Mouse (Mus musculus) layer of hippocampus, postnatal 25 days (tissue): ENCODE measurements around the gene 6030408B16Rik. TPM values are rescaled to one million over a fixed set of nuclear protein-coding genes. Genes with fewer than 3 reads are reported as not detected.

Source experiments
- DNase-seq, 2 experiments: peaks; one replicate each; pipeline ENCODE4 v3.0.0; 2022; ENCODE audit warnings: mixed read lengths in 2 of 2, low spot score in 1 of 2; ENCODE audit errors: extremely low spot score in 1 of 2
- total RNA-seq, 2 experiments: library from RNA; stranded (reverse); gene quantifications; 2 replicates each; pipeline ENCODE4 v1.2.3; 2021

The 6030408B16Rik gene
- total RNA-seq, 2 experiments from 2014 or later, result 0.22 to 0.42 TPM

GRCm38 (mm10) chr15:101341797-101342515 is 48.9 kb downstream of the 6030408B16Rik start:
- peak in 1 of 2 experiments; percentile 69 for DNase-seq

Other genes with a start within 250 kb of the 6030408B16Rik start
- gene Gm47841, start 245.8 kb upstream of the 6030408B16Rik start, total RNA-seq, result not detected
- 1 to 10 TPM; 1.5 TPM for gene Fignl2, start 214.6 kb upstream of the 6030408B16Rik start, total RNA-seq
- gene Ankrd33, start 177.5 kb upstream of the 6030408B16Rik start, total RNA-seq, result not detected
- gene Acvrl1, start 164.7 kb upstream of the 6030408B16Rik start, total RNA-seq, result 10 to 100 TPM in 1 of 2 experiments, 1 to 10 TPM in 1; 8.6 to 10.5 TPM
- 10 to 100 TPM; 82.8 to 83.1 TPM for gene Acvr1b, start 119.1 kb upstream of the 6030408B16Rik start, total RNA-seq
- 10 to 100 TPM; 73.1 to 77.9 TPM for gene Grasp, start 69.0 kb upstream of the 6030408B16Rik start, total RNA-seq
- 10 to 100 TPM; 50.5 to 62.3 TPM for gene Nr4a1, start 38.9 kb upstream of the 6030408B16Rik start, total RNA-seq
- gene Atg101, start 8.9 kb upstream of the 6030408B16Rik start, total RNA-seq, result 10 to 100 TPM; 45.2 to 53.9 TPM
- gene Krt80, start 77.0 kb downstream of the 6030408B16Rik start, total RNA-seq, result under 1 TPM; 0.21 to 0.22 TPM
- not detected for gene Krt7, start 117.8 kb downstream of the 6030408B16Rik start, total RNA-seq
- under 1 TPM; 0.42 to 0.71 TPM for gene Krt87, start 145.6 kb downstream of the 6030408B16Rik start, total RNA-seq
- gene Krt88, start 154.5 kb downstream of the 6030408B16Rik start, total RNA-seq, result not detected
- not detected for gene Krt81, start 170.5 kb downstream of the 6030408B16Rik start, total RNA-seq
- gene Krt86, start 180.3 kb downstream of the 6030408B16Rik start, total RNA-seq, result not detected
- gene Krt83, start 198.3 kb downstream of the 6030408B16Rik start, total RNA-seq, result not detected
- not detected for gene Gm49425, start 224.0 kb downstream of the 6030408B16Rik start, total RNA-seq
- gene Krt84, start 239.6 kb downstream of the 6030408B16Rik start, total RNA-seq, result not detected